Mouse (Mus musculus): ENCODE data around the gene Hist2h4. TPM values are rescaled to one million over a fixed set of nuclear protein-coding genes. Genes with fewer than 3 reads are reported as not detected.
"Not testable (repeated sequence)": the region's sequence is repeated elsewhere in the genome, so short reads cannot be mapped to it uniquely, and the experiment has no call there.

Gene Hist2h4
- total RNA-seq, 4 experiments from 2014 or later, result 27.2 to 32.5 (median 29.5) TPM

GRCm38 (mm10) chr3:96247356-96248140, 15.6 kb downstream of the Hist2h4 start:
- no peak for DNase-seq (ENCODE audit: low spot score in 2 of 2)

GRCm38 (mm10) chr3:96246427-96246856, 16.7 kb downstream of the Hist2h4 start, which contains the start of gene Hist2h3c1:
Gene Hist2h3c1 (plus strand): TSS chr3:96246685.
- DNase-seq (ENCODE audit: low spot score in 2 of 2), result not testable (repeated sequence)

- DNase-seq (ENCODE audit: low spot score in 2 of 2), result not testable (repeated sequence)
Measured at GRCm38 (mm10) chr3:96246018-96246417, 17.1 kb downstream of the Hist2h4 start.

- peak; percentile 82 to 89 for DNase-seq (ENCODE audit: low spot score in 2 of 2)
Measured at GRCm38 (mm10) chr3:96245003-96245886, 17.9 kb downstream of the Hist2h4 start, which contains the start of gene Hist2h2aa1. Gene Hist2h2aa1 (plus strand): TSS chr3:96245497.

- DNase-seq (ENCODE audit: low spot score in 2 of 2), result no peak
Measured at GRCm38 (mm10) chr3:96243921-96244572, 19.1 kb downstream of the Hist2h4 start.

- no peak for DNase-seq (ENCODE audit: low spot score in 2 of 2)
Measured at GRCm38 (mm10) chr3:96240799-96241197, 22.3 kb downstream of the Hist2h4 start.

- peak; percentile 92 to 100 for DNase-seq (ENCODE audit: low spot score in 2 of 2)
Measured at GRCm38 (mm10) chr3:96239949-96240798, 22.9 kb downstream of the Hist2h4 start, which contains the start of gene Hist2h2aa2. Gene Hist2h2aa2 (minus strand): TSS chr3:96240276.

GRCm38 (mm10) chr3:96238954-96239793, 23.9 kb downstream of the Hist2h4 start, which contains the start of gene Hist2h3c2:
Gene Hist2h3c2 (minus strand): TSS chr3:96239127.
- not testable (repeated sequence) for DNase-seq (ENCODE audit: low spot score in 2 of 2)

- no peak for DNase-seq (ENCODE audit: low spot score in 2 of 2)
Measured at GRCm38 (mm10) chr3:96237904-96238511, 25.1 kb downstream of the Hist2h4 start.

- DNase-seq (ENCODE audit: low spot score in 2 of 2), result no peak
Measured at GRCm38 (mm10) chr3:96237335-96237903, 25.7 kb downstream of the Hist2h4 start.

- DNase-seq (ENCODE audit: low spot score in 2 of 2), result no peak
Measured at GRCm38 (mm10) chr3:96236834-96237334, 26.2 kb downstream of the Hist2h4 start.

- DNase-seq (ENCODE audit: low spot score in 2 of 2), result no peak
Measured at GRCm38 (mm10) chr3:96235836-96236235, 27.3 kb downstream of the Hist2h4 start.

GRCm38 (mm10) chr3:96234914-96235313, 28.2 kb downstream of the Hist2h4 start:
- no peak for DNase-seq (ENCODE audit: low spot score in 2 of 2)

- DNase-seq (ENCODE audit: low spot score in 2 of 2), result no peak
Measured at GRCm38 (mm10) chr3:96231758-96232120, 31.4 kb downstream of the Hist2h4 start.

- no peak for DNase-seq (ENCODE audit: low spot score in 2 of 2)
Measured at GRCm38 (mm10) chr3:96230910-96231757, 32.0 kb downstream of the Hist2h4 start.

GRCm38 (mm10) chr3:96230404-96230803, 32.7 kb downstream of the Hist2h4 start:
- DNase-seq (ENCODE audit: low spot score in 2 of 2), result no peak

- DNase-seq (ENCODE audit: low spot score in 2 of 2), result no peak
Measured at GRCm38 (mm10) chr3:96228828-96229227, 34.3 kb downstream of the Hist2h4 start.

All from left cerebral cortex, adult 8-10 months (tissue).